In genomic region chr9:57814866-57815265, GRCm38 (mm10) we compare ENCODE assay signal across 23 mouse cellular contexts. TPM values are rescaled to one million over a fixed set of nuclear protein-coding genes. Genes with fewer than 3 reads are reported as not detected.
DNase-seq lines count a peak whose midpoint lies in the region; ATAC-seq lines count a peak whose summit lies in the region.
"Had no signal": no experiment of that assay in that cellular context is flagged by ENCODE, and none has a peak within 500 bp of the region (broad histone marks: within the 10 kb centered on the region; RNA-seq: fewer than 3 reads in every experiment).

No protein-coding gene starts in this region.

- DNase-seq in embryo, embryonic 10 days (ENCODE audit: low spot score), result peak; percentile 73
- DNase-seq in embryo, embryonic 10.5 days (ENCODE audit: low spot score), result no peak
- peak; percentile 4 for DNase-seq in hindbrain, embryonic 11.5 days (ENCODE audit: low spot score)
- DNase-seq in hindbrain, embryonic 14.5 days (ENCODE audit: low spot score), result no peak
- no peak for DNase-seq in midbrain, embryonic 10.5 days (ENCODE audit: low spot score)
- no peak for DNase-seq in midbrain, embryonic 14.5 days
- peak; percentile 44 for DNase-seq in yolk sac, embryonic 10.5 days (ENCODE audit: low spot score)
- no peak for DNase-seq in cerebellum, postnatal 10 days
- DNase-seq: adrenal gland, postnatal 36 days; cerebellum, adult 11-12 months; gastrocnemius, postnatal 10 days; heart, adult 2 months; kidney, adult 2 months; liver, embryonic 13.5 days; right cerebral cortex, postnatal 4 days had no signal

- H3K4me3 ChIP-seq in hindbrain, embryonic 11.5 days (ENCODE audit: low read depth, low read length), result no peak overlapping the region
- H3K4me3 ChIP-seq in hindbrain, embryonic 14.5 days (replicated peaks; ENCODE audit: low read length), result no peak overlapping the region
- H3K4me3 ChIP-seq in midbrain, embryonic 10.5 days, result no peak overlapping the region
- no peak overlapping the region for H3K4me3 ChIP-seq in midbrain, embryonic 14.5 days (replicated peaks; ENCODE audit: low read depth, low read length)
- H3K4me3 ChIP-seq: embryonic facial prominence, embryonic 15.5 days; heart, adult 2 months; limb, embryonic 13.5 days; liver, embryonic 13.5 days; neural tube, embryonic 12.5 days had no signal

- 26% methylated on average over 3 of the region's 3 CpGs for WGBS in hindbrain, embryonic 11.5 days
- WGBS in hindbrain, embryonic 14.5 days, result 22% methylated on average over 3 of the region's 3 CpGs
- WGBS in midbrain, embryonic 10.5 days, result 47% methylated on average over 3 of the region's 3 CpGs
- WGBS in midbrain, embryonic 14.5 days, result 33% methylated on average over 3 of the region's 3 CpGs

- H3K9me3 ChIP-seq in hindbrain, embryonic 11.5 days (ENCODE audit: control insufficient read depth, low read length), result no peaks in the 10 kb centered on the region
- H3K9me3 ChIP-seq in hindbrain, embryonic 14.5 days (ENCODE audit: control insufficient read depth, low read length), result no peaks in the 10 kb centered on the region
- H3K9me3 ChIP-seq in midbrain, embryonic 10.5 days (replicated peaks), result no peaks in the 10 kb centered on the region
- H3K9me3 ChIP-seq in midbrain, embryonic 14.5 days (ENCODE audit: control insufficient read depth, low read length), result no peaks in the 10 kb centered on the region
- H3K9me3 ChIP-seq: embryonic facial prominence, embryonic 15.5 days; G1E; limb, embryonic 13.5 days; liver, embryonic 13.5 days; neural tube, embryonic 12.5 days had no signal

- no peak for ATAC-seq in hindbrain, embryonic 11.5 days (ENCODE audit: low FRiP score)
- no peak for ATAC-seq in hindbrain, embryonic 14.5 days (ENCODE audit: low FRiP score)
- no peak for ATAC-seq in midbrain, embryonic 14.5 days (ENCODE audit: low FRiP score, low TSS enrichment)
- ATAC-seq: activated CD4-positive, CD25-positive, alpha-beta regulatory T cell, adult 4 months; CD4-positive, CD25-positive, alpha-beta regulatory T cell, adult 4 months had no signal

- H3K27ac ChIP-seq in hindbrain, embryonic 11.5 days (ENCODE audit: low read depth, low read length), result no peak overlapping the region
- H3K27ac ChIP-seq in hindbrain, embryonic 14.5 days, result no peak overlapping the region
- H3K27ac ChIP-seq in midbrain, embryonic 10.5 days (replicated peaks), result peak overlapping the region; percentile 65; the same call in 1 of the 2 replicates
- no peak overlapping the region for H3K27ac ChIP-seq in midbrain, embryonic 14.5 days (replicated peaks; ENCODE audit: low read depth, low read length)
- H3K27ac ChIP-seq: embryonic facial prominence, embryonic 15.5 days; heart, adult 2 months; liver, embryonic 13.5 days; neural tube, embryonic 12.5 days; stomach, postnatal 0 days had no signal

- H3K27me3 ChIP-seq in hindbrain, embryonic 11.5 days (ENCODE audit: control insufficient read depth, insufficient read depth, low read length), result no peaks in the 10 kb centered on the region
- no peaks in the 10 kb centered on the region for H3K27me3 ChIP-seq in hindbrain, embryonic 14.5 days (ENCODE audit: control insufficient read depth, insufficient read depth, low read length)
- no peaks in the 10 kb centered on the region for H3K27me3 ChIP-seq in midbrain, embryonic 10.5 days (ENCODE audit: low read depth, poor library complexity, severe bottlenecking)
- no peaks in the 10 kb centered on the region for H3K27me3 ChIP-seq in midbrain, embryonic 14.5 days (ENCODE audit: control insufficient read depth, insufficient read depth, low read length)
- H3K27me3 ChIP-seq: embryonic facial prominence, embryonic 15.5 days; limb, embryonic 13.5 days; liver, embryonic 13.5 days; neural tube, embryonic 12.5 days had no signal

- H3K4me2 ChIP-seq in hindbrain, embryonic 11.5 days (replicated peaks; ENCODE audit: low read depth, low read length), result no peak overlapping the region
- no peak overlapping the region for H3K4me2 ChIP-seq in hindbrain, embryonic 14.5 days (replicated peaks)
- H3K4me2 ChIP-seq in midbrain, embryonic 14.5 days (ENCODE audit: low read length), result no peak overlapping the region
- H3K4me2 ChIP-seq: embryonic facial prominence, embryonic 15.5 days; liver, embryonic 13.5 days; midbrain, embryonic 11.5 days; neural tube, embryonic 12.5 days had no signal

- no peaks in the 10 kb centered on the region for H3K36me3 ChIP-seq in hindbrain, embryonic 11.5 days (ENCODE audit: control insufficient read depth, insufficient read depth, low read length)
- no peaks in the 10 kb centered on the region for H3K36me3 ChIP-seq in hindbrain, embryonic 14.5 days (replicated peaks; ENCODE audit: control insufficient read depth, insufficient read depth)
- peaks cover 6% of the 10 kb centered on the region for H3K36me3 ChIP-seq in midbrain, embryonic 10.5 days
- H3K36me3 ChIP-seq in midbrain, embryonic 14.5 days (ENCODE audit: control insufficient read depth, insufficient read depth, low read length), result no peaks in the 10 kb centered on the region
- H3K36me3 ChIP-seq: limb, embryonic 13.5 days; liver, embryonic 13.5 days; neural tube, embryonic 12.5 days had no signal

- peaks cover 5% of the 10 kb centered on the region for H3K4me1 ChIP-seq in hindbrain, embryonic 11.5 days (replicated peaks; ENCODE audit: control insufficient read depth, insufficient read depth, low read length)
- H3K4me1 ChIP-seq in hindbrain, embryonic 14.5 days (replicated peaks; ENCODE audit: control insufficient read depth, insufficient read depth, low read length), result peaks cover 54% of the 10 kb centered on the region
- H3K4me1 ChIP-seq in midbrain, embryonic 10.5 days, result peaks cover 87% of the 10 kb centered on the region
- peaks cover 51% of the 10 kb centered on the region for H3K4me1 ChIP-seq in midbrain, embryonic 14.5 days (ENCODE audit: control insufficient read depth, insufficient read depth, low read length)

- no peak overlapping the region for H3K9ac ChIP-seq in hindbrain, embryonic 11.5 days (ENCODE audit: low read depth, low read length)
- H3K9ac ChIP-seq in hindbrain, embryonic 14.5 days, result no peak overlapping the region
- no peak overlapping the region for H3K9ac ChIP-seq in midbrain, embryonic 14.5 days (replicated peaks; ENCODE audit: low read length)
- H3K9ac ChIP-seq: embryonic facial prominence, embryonic 15.5 days; limb, embryonic 13.5 days; liver, embryonic 13.5 days; neural tube, embryonic 12.5 days had no signal

RNA-seq across cellular contexts. Expression of gene Arid3b, which starts 21.7 kb away (rescaled TPM):
- 21.9 and 27.7 TPM in 2 replicates for polyA plus RNA-seq in hindbrain, embryonic 11.5 days (2014; fragmentation: Nextera tagmentation; extraction: Ambion mirVana)
- polyA plus RNA-seq in hindbrain, embryonic 14.5 days (2014; fragmentation: Nextera tagmentation; extraction: Ambion mirVana), result 6.6 and 8.1 TPM in 2 replicates
- 40.2 and 41.0 TPM in 2 replicates for polyA plus RNA-seq in midbrain, embryonic 10.5 days (2016; fragmentation: Nextera tagmentation; extraction: Ambion mirVana)
- polyA plus RNA-seq in midbrain, embryonic 14.5 days (2014; fragmentation: Nextera tagmentation; extraction: Ambion mirVana), result 8.7 and 9.6 TPM in 2 replicates

RNA-seq across cellular contexts. Expression of gene Clk3, which starts 49.2 kb away (rescaled TPM):
- polyA plus RNA-seq in hindbrain, embryonic 11.5 days (2014; fragmentation: Nextera tagmentation; extraction: Ambion mirVana), result 83.8 and 91.4 TPM in 2 replicates
- polyA plus RNA-seq in hindbrain, embryonic 14.5 days (2014; fragmentation: Nextera tagmentation; extraction: Ambion mirVana), result 55.8 and 65.2 TPM in 2 replicates
- polyA plus RNA-seq in midbrain, embryonic 10.5 days (2016; fragmentation: Nextera tagmentation; extraction: Ambion mirVana), result 100 and 106 TPM in 2 replicates
- 66.3 and 68.7 TPM in 2 replicates for polyA plus RNA-seq in midbrain, embryonic 14.5 days (2014; fragmentation: Nextera tagmentation; extraction: Ambion mirVana)

Comparison
In these comparisons a context has a peak if more than half of its experiments do, and no peak if none do; other contexts are left out.
1. DNase-seq: peak in embryo, embryonic 10 days (single experiment), hindbrain, embryonic 11.5 days (single experiment) and yolk sac, embryonic 10.5 days (single experiment); none in embryo, embryonic 10.5 days (single experiment), hindbrain, embryonic 14.5 days (single experiment), midbrain, embryonic 10.5 days (single experiment), midbrain, embryonic 14.5 days (single experiment) and cerebellum, postnatal 10 days (0 of 2).